Mouse (Mus musculus) lung, embryonic 16.5 days (tissue): ENCODE results near the gene Aoah. TPM values are rescaled to one million over a fixed set of nuclear protein-coding genes. Genes with fewer than 3 reads are reported as not detected.

Experiments used
- ATAC-seq: fragments of 200-750 bp; cut with Nextera tagmentation; 2 replicates; pipeline ENCODE4 v1.8.0; 2017; ENCODE audit warnings: low read depth, mild to moderate bottlenecking, moderate library complexity
- H3K27ac ChIP-seq: fragments of 300-500 bp; sonication (generic); 2 replicates; pipeline ENCODE4 v1.5.1; 2014; ENCODE audit warnings: mild to moderate bottlenecking, control low read depth, low read length
- H3K27me3 ChIP-seq: fragments of 300-500 bp; sonication (generic); 2 replicates; pipeline ENCODE4 v1.6.1; 2014; ENCODE audit warnings: low read depth, low read length, mixed read lengths; ENCODE audit not compliant: control insufficient read depth, insufficient read depth
- H3K36me3 ChIP-seq: fragments of 300-500 bp; sonication (generic); 2 replicates; pipeline ENCODE4 v1.6.1; 2014; ENCODE audit warnings: low read length; ENCODE audit not compliant: control insufficient read depth, insufficient read depth
- H3K4me1 ChIP-seq: fragments of 300-500 bp; sonication (generic); replicated peaks from 2 replicates; pipeline ENCODE4 v1.6.1; 2014; ENCODE audit warnings: low read length, mixed read lengths; ENCODE audit not compliant: control insufficient read depth, insufficient read depth
- H3K4me2 ChIP-seq: fragments of 300-500 bp; sonication (generic); 2 replicates; pipeline ENCODE4 v1.6.1; 2014; ENCODE audit warnings: low read depth, low read length, control low read depth
- H3K4me3 ChIP-seq: fragments of 300-500 bp; sonication (generic); 2 replicates; pipeline ENCODE4 v1.5.1; 2014; ENCODE audit warnings: mild to moderate bottlenecking, low read length, control low read depth
- H3K9ac ChIP-seq: fragments of 300-500 bp; sonication (generic); 2 replicates; pipeline ENCODE4 v1.6.1; 2014; ENCODE audit warnings: low read length, control low read depth
- H3K9me3 ChIP-seq: fragments of 300-500 bp; sonication (generic); 2 replicates; pipeline ENCODE4 v1.6.1; 2016; ENCODE audit warnings: low read length; ENCODE audit not compliant: control insufficient read depth
- WGBS: fragments of 180-500 bp; shearing (Covaris S2); extraction: QIAGEN DNeasy Blood & Tissue Kit; methylation state at CpG from one replicate; pipeline ENCODE4 v1.1.7; 2014; 5-methylcytosine and 5-hydroxymethylcytosine counted together
- polyA plus RNA-seq: library from polyadenylated mRNA; unstranded; fragments of >200 nt; fragmentation: Nextera tagmentation; extraction: Ambion mirVana; gene quantifications from 2 replicates; pipeline ENCODE4 v1.2.1, GENCODE M21; 2015

Aoah gene
- polyA plus RNA-seq, 1 experiment from 2014 or later: 1.2 TPM

- 54% methylated on average over 3 of the region's 3 CpGs for WGBS
- no peak; the same call in 1 of the 2 replicates for ATAC-seq
- Histone ChIP-seq H3K9ac (no peak overlapping the region), H3K4me3 (no peak overlapping the region), H3K27ac (no peak overlapping the region), H3K27me3 (no peaks in the 10 kb centered on the region), H3K9me3 (no peaks in the 10 kb centered on the region), H3K4me1 (no peaks in the 10 kb centered on the region), H3K36me3 (no peaks in the 10 kb centered on the region), H3K4me2 (no peak overlapping the region)
Measured at GRCm38 (mm10) chr13:20800569-20800968, 6.7 kb downstream of the Aoah start.

DNA sequence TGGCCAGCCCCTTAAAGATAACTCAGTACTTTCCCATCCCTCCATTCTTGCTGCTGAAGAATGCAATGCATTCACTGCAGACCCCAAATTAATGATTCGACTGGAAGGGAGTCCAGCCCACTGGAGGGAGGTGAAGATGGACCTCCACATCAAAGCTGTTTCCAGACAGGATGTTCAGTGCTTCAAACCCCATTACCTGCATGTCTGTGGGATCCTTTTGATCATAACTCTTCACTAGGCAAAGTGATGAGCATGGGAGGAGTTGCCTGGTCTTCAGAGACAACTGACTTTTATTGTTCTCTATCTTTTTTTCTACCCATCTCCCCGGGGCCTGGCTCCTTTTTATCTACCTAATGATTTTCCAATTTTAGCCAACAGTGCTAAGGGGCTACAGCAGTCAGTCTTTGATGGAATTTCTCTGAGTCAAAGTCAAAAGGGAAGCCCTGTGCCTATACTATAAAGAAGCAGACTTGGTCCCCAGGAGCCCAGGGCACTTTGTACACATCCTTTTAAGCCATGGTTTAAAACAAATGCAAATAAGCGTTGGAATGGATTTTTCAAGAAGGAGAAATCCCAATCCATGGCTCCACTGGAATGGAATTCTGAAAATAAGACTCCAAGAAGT is 18.0 kb downstream of the Aoah start:
- no peak for ATAC-seq
- Histone ChIP-seq H3K4me1 (no peaks in the 10 kb centered on the region), H3K9me3 (no peaks in the 10 kb centered on the region), H3K4me2 (no peak overlapping the region), H3K9ac (no peak overlapping the region), H3K27ac (no peak overlapping the region), H3K4me3 (no peak overlapping the region), H3K36me3 (no peaks in the 10 kb centered on the region), H3K27me3 (no peaks in the 10 kb centered on the region)
- 60% methylated on average over 3 of the region's 3 CpGs for WGBS

- Histone ChIP-seq H3K4me3 (no peak overlapping the region), H3K9me3 (no peaks in the 10 kb centered on the region), H3K4me2 (no peak overlapping the region), H3K36me3 (no peaks in the 10 kb centered on the region), H3K9ac (no peak overlapping the region), H3K27ac (no peak overlapping the region), H3K27me3 (no peaks in the 10 kb centered on the region), H3K4me1 (no peaks in the 10 kb centered on the region)
- ATAC-seq: no peak
- 50% methylated on average over 1 of the region's 1 CpGs for WGBS
Measured at GRCm38 (mm10) chr13:20816385-20816784, 22.5 kb downstream of the Aoah start.

GRCm38 (mm10) chr13:20820712-20821328 is 26.9 kb downstream of the Aoah start:
- H3K9me3 ChIP-seq: no peaks in the 10 kb centered on the region
- ATAC-seq: no peak
- no peak overlapping the region for H3K9ac ChIP-seq
- no peak overlapping the region for H3K4me3 ChIP-seq
- no peak overlapping the region for H3K4me2 ChIP-seq
- no peak overlapping the region for H3K27ac ChIP-seq
- no peaks in the 10 kb centered on the region for H3K27me3 ChIP-seq
- 50% methylated on average over 2 of the region's 2 CpGs for WGBS
- no peaks in the 10 kb centered on the region for H3K4me1 ChIP-seq
- no peaks in the 10 kb centered on the region for H3K36me3 ChIP-seq

GRCm38 (mm10) chr13:20828728-20829127 is 34.8 kb downstream of the Aoah start:
- Histone ChIP-seq H3K9ac (no peak overlapping the region), H3K27me3 (no peaks in the 10 kb centered on the region), H3K4me3 (no peak overlapping the region), H3K4me1 (no peaks in the 10 kb centered on the region), H3K27ac (no peak overlapping the region), H3K9me3 (no peaks in the 10 kb centered on the region), H3K36me3 (no peaks in the 10 kb centered on the region), H3K4me2 (no peak overlapping the region)
- no peak for ATAC-seq
- 66% methylated on average over 2 of the region's 2 CpGs for WGBS

DNA sequence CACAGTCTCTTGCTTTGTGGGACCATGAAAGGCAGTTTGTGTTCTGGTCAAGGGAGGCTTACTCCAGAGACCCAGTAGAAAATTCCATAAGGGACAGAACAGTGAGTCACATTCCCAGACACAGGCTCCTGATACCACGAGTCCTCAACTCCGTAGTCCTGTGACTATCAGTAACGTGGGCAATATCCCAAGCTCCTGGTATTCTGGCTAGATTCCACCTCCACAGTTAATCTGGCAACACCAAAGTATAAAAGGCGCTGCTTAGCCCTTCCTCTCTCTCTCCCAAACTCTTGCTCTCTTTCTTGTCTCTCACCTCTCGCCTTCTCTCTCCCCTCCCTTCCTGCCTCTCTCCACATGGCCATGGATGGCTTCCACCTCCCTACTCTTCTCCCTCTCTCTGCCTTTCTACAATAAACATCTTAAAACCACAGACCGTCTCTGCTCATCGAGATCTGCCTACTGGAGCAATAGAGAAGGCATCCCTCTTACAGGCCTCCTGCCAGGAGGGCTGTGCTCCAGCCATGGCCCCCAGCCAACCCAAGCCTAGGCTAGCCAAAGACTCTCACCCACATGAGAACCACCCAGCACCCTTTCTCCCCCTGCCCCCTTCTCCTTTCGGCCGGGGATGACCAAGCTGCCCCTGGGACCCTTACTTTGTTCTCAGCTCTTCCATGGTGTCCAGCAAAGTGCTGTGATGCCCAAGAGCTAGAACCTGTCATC is 35.4 kb downstream of the Aoah start:
- Histone ChIP-seq H3K27me3 (no peaks in the 10 kb centered on the region), H3K9me3 (no peaks in the 10 kb centered on the region), H3K27ac (no peak overlapping the region), H3K4me1 (no peaks in the 10 kb centered on the region), H3K4me2 (no peak overlapping the region), H3K36me3 (no peaks in the 10 kb centered on the region), H3K9ac (no peak overlapping the region), H3K4me3 (no peak overlapping the region)
- ATAC-seq: no peak
- 72% methylated on average over 9 of the region's 9 CpGs for WGBS

- Histone ChIP-seq H3K27me3 (no peaks in the 10 kb centered on the region), H3K4me3 (no peak overlapping the region), H3K9me3 (no peaks in the 10 kb centered on the region), H3K4me1 (no peaks in the 10 kb centered on the region), H3K27ac (no peak overlapping the region), H3K36me3 (no peaks in the 10 kb centered on the region), H3K9ac (no peak overlapping the region), H3K4me2 (no peak overlapping the region)
- WGBS: 34% methylated on average over 3 of the region's 3 CpGs
- no peak for ATAC-seq
Measured at GRCm38 (mm10) chr13:20855893-20856292, 62.0 kb downstream of the Aoah start.

DNA sequence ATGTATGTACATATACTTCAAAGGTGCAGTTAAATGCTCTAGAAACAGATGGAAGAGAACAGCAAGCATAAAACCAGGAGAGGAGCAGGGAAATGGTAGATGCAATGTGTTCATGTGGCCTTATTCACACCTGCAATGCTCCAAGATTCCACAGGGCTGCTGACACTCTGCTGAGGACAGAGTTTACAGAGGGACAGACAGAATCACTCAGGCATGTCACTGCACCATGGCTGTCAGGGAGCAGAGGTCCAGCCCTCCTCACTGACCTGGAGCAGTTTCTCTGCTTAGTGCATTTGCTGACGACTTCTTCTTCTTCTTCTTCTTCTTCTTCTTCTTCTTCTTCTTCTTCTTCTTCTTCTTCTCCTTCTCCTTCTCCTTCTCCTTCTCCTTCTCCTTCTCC is 105.5 kb downstream of the Aoah start:
- Histone ChIP-seq H3K9ac (no peak overlapping the region), H3K27me3 (no peaks in the 10 kb centered on the region), H3K9me3 (no peaks in the 10 kb centered on the region), H3K4me2 (no peak overlapping the region), H3K4me3 (no peak overlapping the region), H3K36me3 (no peaks in the 10 kb centered on the region), H3K4me1 (peaks cover 11% of the 10 kb centered on the region), H3K27ac (no peak overlapping the region)
- WGBS: 28% methylated on average over 1 of the region's 1 CpGs
- ATAC-seq: no peak

DNA sequence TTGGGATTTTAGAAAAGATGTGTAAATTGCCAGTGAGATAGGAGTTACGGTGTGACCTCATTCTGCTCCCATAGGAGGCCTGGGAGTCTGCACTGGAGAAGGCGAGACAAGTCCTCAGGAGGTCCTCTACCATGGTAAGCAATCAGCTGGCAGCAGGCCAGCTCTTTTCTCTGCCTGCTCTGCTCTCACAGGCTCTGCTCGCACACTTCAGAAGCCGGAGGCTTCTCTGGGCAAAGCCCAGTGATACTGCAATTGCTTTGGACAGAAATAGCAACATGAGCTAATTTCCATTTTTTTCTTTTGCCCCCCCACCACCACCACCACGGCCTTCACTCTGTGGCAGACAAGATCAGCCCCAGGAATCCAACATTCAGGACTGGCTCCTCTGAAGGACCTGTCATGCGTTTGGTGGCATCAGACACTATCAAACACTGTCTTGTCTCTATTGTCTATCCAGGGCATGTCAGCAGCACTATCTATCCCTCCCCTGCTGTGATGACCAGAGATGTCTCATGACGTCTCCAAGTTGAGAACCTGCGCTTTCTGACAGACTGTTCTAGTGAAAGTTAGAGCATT is 106.6 kb downstream of the Aoah start:
- H3K9me3 ChIP-seq: no peaks in the 10 kb centered on the region
- H3K4me3 ChIP-seq: no peak overlapping the region
- peak overlapping the region; percentile 68 for H3K27ac ChIP-seq
- no peaks in the 10 kb centered on the region for H3K27me3 ChIP-seq
- WGBS: 25% methylated on average over 8 of the region's 8 CpGs
- H3K36me3 ChIP-seq: no peaks in the 10 kb centered on the region
- peaks cover 14% of the 10 kb centered on the region for H3K4me1 ChIP-seq
- ATAC-seq: peak; percentile 94
- peak overlapping the region; percentile 27 for H3K4me2 ChIP-seq
- no peak overlapping the region for H3K9ac ChIP-seq
